Mouse (Mus musculus): ENCODE measurements at regions not wholly inside any gene's neighbourhood (a gene's known extent, or its start where the extent isn't known, plus 50 kb on each side); places are given as distances from the start of the nearest gene placed in this dataset.

- Histone ChIP-seq H3K4me2 (no peak overlapping the region), H3K4me1 (peaks cover 5% of the 10 kb centered on the region), H3K4me3 (replicated peaks) (no peak overlapping the region), H3K27ac (replicated peaks) (no peak overlapping the region), H3K9ac (replicated peaks) (no peak overlapping the region), H3K27me3 (replicated peaks) (no peaks in the 10 kb centered on the region), H3K9me3 (replicated peaks) (0 out of 2 replicates have a peak, but pooled peaks cover 5% of the 10 kb centered on the region), H3K36me3 (no peaks in the 10 kb centered on the region)
- 82% methylated on average over 4 of the region's 4 CpGs for WGBS
- no peak for ATAC-seq (ENCODE audit: low FRiP score)
Measured at GRCm38 (mm10) chr10:39214563-39214962, 51.0 kb upstream of the Ccn6 start.
